In genomic region chr13:53779150-53779549, GRCm38 (mm10) we compare ENCODE assay signal across 9 mouse cellular contexts.
DNase-seq lines count a peak whose midpoint lies in the region; ATAC-seq and TF ChIP-seq lines count a peak whose summit lies in the region.
"Had no signal": no experiment of that assay in that cellular context is flagged by ENCODE, and none has a peak within 500 bp of the region (broad histone marks: within the 10 kb centered on the region; RNA-seq: fewer than 3 reads in every experiment).

No protein-coding gene starts in this region.

- H3K27me3 ChIP-seq in forebrain, embryonic 14.5 days (replicated peaks; ENCODE audit: control insufficient read depth, insufficient read depth, low read length) = 0 out of 2 replicates have a peak, but pooled peaks cover 2% of the 10 kb centered on the region
- H3K27me3 ChIP-seq in forebrain, embryonic 11.5 days (ENCODE audit: control insufficient read depth, insufficient read depth, low read length) = no peaks in the 10 kb centered on the region
- H3K27me3 ChIP-seq in stomach, postnatal 0 days (ENCODE audit: control insufficient read depth, insufficient read depth, low read length) = no peaks in the 10 kb centered on the region
- H3K27me3 ChIP-seq: stomach, embryonic 15.5 days had no signal

- no peak for TF ChIP-seq CTCF in lung, adult 2 months (IDR thresholded peaks at IDR 0.05; ENCODE audit: insufficient read depth, low read length)
- TF ChIP-seq CTCF in stomach, postnatal 0 days (IDR thresholded peaks at IDR 0.05; ENCODE audit: low read depth) = peak; percentile 70

- 0 out of 2 replicates have a peak, but pooled peaks have one; percentile 26 for ATAC-seq in forebrain, embryonic 14.5 days
- no peak for ATAC-seq in forebrain, embryonic 11.5 days (replicated peaks; ENCODE audit: low FRiP score)
- no peak for ATAC-seq in stomach, postnatal 0 days (ENCODE audit: low FRiP score, low TSS enrichment)

- H3K36me3 ChIP-seq in forebrain, embryonic 14.5 days (ENCODE audit: control insufficient read depth, insufficient read depth, low read length) = no peaks in the 10 kb centered on the region
- no peaks in the 10 kb centered on the region for H3K36me3 ChIP-seq in forebrain, embryonic 11.5 days (ENCODE audit: control insufficient read depth, insufficient read depth, low read length)
- no peaks in the 10 kb centered on the region for H3K36me3 ChIP-seq in stomach, postnatal 0 days (ENCODE audit: control insufficient read depth, insufficient read depth, low read length)
- H3K36me3 ChIP-seq: stomach, embryonic 15.5 days had no signal

- no peak for TF ChIP-seq POLR2A in lung, adult 2 months (IDR thresholded peaks at IDR 0.05; ENCODE audit: borderline replicate concordance, extremely low read depth, low read depth, low read length)

- no peak overlapping the region for H3K9ac ChIP-seq in forebrain, embryonic 14.5 days (ENCODE audit: low read length)
- no peak overlapping the region for H3K9ac ChIP-seq in forebrain, embryonic 11.5 days (ENCODE audit: low read length)
- no peak overlapping the region for H3K9ac ChIP-seq in stomach, postnatal 0 days (ENCODE audit: low read length)
- H3K9ac ChIP-seq: stomach, embryonic 15.5 days had no signal

- H3K4me1 ChIP-seq in forebrain, embryonic 14.5 days (ENCODE audit: control insufficient read depth, insufficient read depth, low read length) = no peaks in the 10 kb centered on the region; the same call in 1 of the 2 replicates
- no peaks in the 10 kb centered on the region for H3K4me1 ChIP-seq in forebrain, embryonic 11.5 days (replicated peaks; ENCODE audit: control insufficient read depth, insufficient read depth, low read length)
- no peaks in the 10 kb centered on the region for H3K4me1 ChIP-seq in lung, adult 2 months (ENCODE audit: control insufficient read depth, insufficient read depth, low read length)
- no peaks in the 10 kb centered on the region for H3K4me1 ChIP-seq in stomach, postnatal 0 days (replicated peaks; ENCODE audit: control insufficient read depth, insufficient read depth)
- H3K4me1 ChIP-seq: stomach, embryonic 15.5 days had no signal

- H3K4me3 ChIP-seq in forebrain, embryonic 14.5 days (ENCODE audit: low read depth, low read length) = no peak overlapping the region
- H3K4me3 ChIP-seq in forebrain, embryonic 11.5 days (ENCODE audit: low read depth, low read length) = no peak overlapping the region
- no peak overlapping the region for H3K4me3 ChIP-seq in lung, adult 2 months (replicated peaks; ENCODE audit: extremely low read depth, low read depth, low read length)
- H3K4me3 ChIP-seq in stomach, postnatal 0 days (ENCODE audit: low read depth, low read length) = no peak overlapping the region
- H3K4me3 ChIP-seq: stomach, embryonic 15.5 days had no signal

- WGBS in forebrain, embryonic 14.5 days = 52% methylated on average over 4 of the region's 4 CpGs
- 57% methylated on average over 4 of the region's 4 CpGs for WGBS in forebrain, embryonic 11.5 days
- WGBS in lung, adult 2 months = 55% methylated on average over 4 of the region's 4 CpGs
- WGBS in stomach, postnatal 0 days = 45% methylated on average over 4 of the region's 4 CpGs

- no peak overlapping the region for H3K27ac ChIP-seq in forebrain, embryonic 14.5 days (ENCODE audit: low read depth, low read length)
- H3K27ac ChIP-seq in forebrain, embryonic 11.5 days (ENCODE audit: low read depth, low read length) = no peak overlapping the region
- no peak overlapping the region for H3K27ac ChIP-seq in stomach, postnatal 0 days (replicated peaks)
- H3K27ac ChIP-seq: stomach, embryonic 15.5 days had no signal

- no peaks in the 10 kb centered on the region for H3K9me3 ChIP-seq in forebrain, embryonic 14.5 days (replicated peaks; ENCODE audit: control insufficient read depth, low read length)
- no peaks in the 10 kb centered on the region for H3K9me3 ChIP-seq in forebrain, embryonic 11.5 days (ENCODE audit: control insufficient read depth, low read length)
- no peaks in the 10 kb centered on the region for H3K9me3 ChIP-seq in stomach, postnatal 0 days (ENCODE audit: control insufficient read depth, low read length)
- H3K9me3 ChIP-seq: stomach, embryonic 15.5 days had no signal

- no peak overlapping the region for H3K4me2 ChIP-seq in forebrain, embryonic 14.5 days (ENCODE audit: low read length)
- H3K4me2 ChIP-seq in forebrain, embryonic 11.5 days (ENCODE audit: low read depth, low read length, severe bottlenecking) = no peak overlapping the region
- no peak overlapping the region for H3K4me2 ChIP-seq in stomach, postnatal 0 days (replicated peaks; ENCODE audit: low read depth)
- H3K4me2 ChIP-seq: stomach, embryonic 15.5 days had no signal

- no peak for TF ChIP-seq EP300 in stomach, postnatal 0 days (optimal IDR thresholded peaks at IDR 0.05)

- peak; percentile 81 for DNase-seq in forebrain, embryonic 14.5 days (ENCODE audit: low spot score)
- DNase-seq in forebrain, embryonic 11.5 days (ENCODE audit: low spot score) = no peak
- DNase-seq in lung, postnatal 10 days = peak; percentile 7
- DNase-seq in lung, adult 2 months = no peak
- peak; percentile 67 for DNase-seq in embryo, embryonic 10 days (ENCODE audit: low spot score)
- peak; percentile 32 to 48 for DNase-seq in layer of hippocampus, postnatal 36 days
- peak; percentile 31 for DNase-seq in stomach, postnatal 0 days (ENCODE audit: low spot score)
- DNase-seq in thymus, postnatal 25 days = no peak

Comparison
In these comparisons a context has a peak if more than half of its experiments do, and no peak if none do; other contexts are left out.
1. DNase-seq: peak in forebrain, embryonic 14.5 days (single experiment), lung, postnatal 10 days (single experiment), embryo, embryonic 10 days (single experiment), layer of hippocampus, postnatal 36 days (2 of 2) and stomach, postnatal 0 days (single experiment); none in forebrain, embryonic 11.5 days (single experiment), lung, adult 2 months (single experiment) and thymus, postnatal 25 days (single experiment).